In genomic region chr14:34508187-34508840, GRCm38 (mm10) we compare ENCODE assay signal across 10 mouse cellular contexts. TPM values are rescaled to one million over a fixed set of nuclear protein-coding genes. Genes with fewer than 3 reads are reported as not detected.
DNase-seq lines count a peak whose midpoint lies in the region; ATAC-seq and TF ChIP-seq lines count a peak whose summit lies in the region.
"Had no signal": no experiment of that assay in that cellular context is flagged by ENCODE, and none has a peak within 500 bp of the region (broad histone marks: within the 10 kb centered on the region; RNA-seq: fewer than 3 reads in every experiment).

No protein-coding gene starts in this region.

- CTCF ChIA-PET in Patski (lab: Charles Lee) = interaction anchor here (1.1 kb wide), 1 partner anchor 8 kb away, joined by 4 read pairs; no protein-coding TSS in a partner anchor

- 0 out of 2 replicates have a peak, but pooled peaks have one; percentile 22 for ATAC-seq in kidney, embryonic 16.5 days (ENCODE audit: low FRiP score, low TSS enrichment)
- no peak for ATAC-seq in kidney, embryonic 15.5 days (replicated peaks; ENCODE audit: low FRiP score)
- ATAC-seq in Patski = peak; percentile 60
- ATAC-seq in forebrain, embryonic 15.5 days (replicated peaks) = peak; percentile 79
- ATAC-seq in midbrain, embryonic 15.5 days (replicated peaks) = no peak

- no peaks in the 10 kb centered on the region for H3K9me3 ChIP-seq in kidney, embryonic 16.5 days (ENCODE audit: low read length)
- H3K9me3 ChIP-seq in kidney, embryonic 15.5 days (replicated peaks) = no peaks in the 10 kb centered on the region
- H3K9me3 ChIP-seq in forebrain, embryonic 15.5 days = no peaks in the 10 kb centered on the region
- H3K9me3 ChIP-seq in midbrain, embryonic 15.5 days = no peaks in the 10 kb centered on the region

- TF ChIP-seq POLR2A in cerebellum, adult 2 months (IDR thresholded peaks at IDR 0.05; ENCODE audit: borderline replicate concordance, insufficient read depth, low read length) = no peak

- H3K27ac ChIP-seq in kidney, embryonic 16.5 days (ENCODE audit: low read length) = no peak overlapping the region
- no peak overlapping the region for H3K27ac ChIP-seq in kidney, embryonic 15.5 days
- peak overlapping the region; percentile 63 for H3K27ac ChIP-seq in forebrain, embryonic 15.5 days (replicated peaks)
- H3K27ac ChIP-seq in midbrain, embryonic 15.5 days = peak overlapping the region; percentile 38; the same call in 1 of the 2 replicates
- no peak overlapping the region for H3K27ac ChIP-seq in cerebellum, adult 2 months (ENCODE audit: insufficient read depth, low read length)
- H3K27ac ChIP-seq in layer of hippocampus, adult 2 months = no peak overlapping the region
- H3K27ac ChIP-seq: macrophage had no signal

- POLR2A ChIA-PET in Patski (lab: Charles Lee) = no interaction called here

- H3K4me2 ChIP-seq in kidney, embryonic 16.5 days (replicated peaks; ENCODE audit: low read depth, low read length) = no peak overlapping the region
- no peak overlapping the region for H3K4me2 ChIP-seq in kidney, embryonic 15.5 days
- H3K4me2 ChIP-seq in forebrain, embryonic 15.5 days (replicated peaks) = no peak overlapping the region
- H3K4me2 ChIP-seq in midbrain, embryonic 15.5 days = no peak overlapping the region

- 41% methylated on average over 4 of the region's 4 CpGs for WGBS in kidney, embryonic 16.5 days
- WGBS in kidney, embryonic 15.5 days = 35% methylated on average over 4 of the region's 4 CpGs
- 25% methylated on average over 4 of the region's 4 CpGs for WGBS in forebrain, embryonic 15.5 days
- WGBS in midbrain, embryonic 15.5 days = 23% methylated on average over 4 of the region's 4 CpGs
- 69% methylated on average over 4 of the region's 4 CpGs for WGBS in cerebellum, adult 2 months

- no peak overlapping the region for H3K9ac ChIP-seq in kidney, embryonic 16.5 days (replicated peaks; ENCODE audit: low read length)
- no peak overlapping the region for H3K9ac ChIP-seq in kidney, embryonic 15.5 days
- no peak overlapping the region for H3K9ac ChIP-seq in forebrain, embryonic 15.5 days (replicated peaks)
- H3K9ac ChIP-seq in midbrain, embryonic 15.5 days = no peak overlapping the region

- in situ Hi-C loops in Patski (cut with MboI; ENCODE audit: low pct_unique_long_range_greater_than_20kb) = no loop called here

- H3K4me3 ChIP-seq in kidney, embryonic 16.5 days (ENCODE audit: low read length) = no peak overlapping the region
- H3K4me3 ChIP-seq in kidney, embryonic 15.5 days (replicated peaks) = no peak overlapping the region
- H3K4me3 ChIP-seq in forebrain, embryonic 15.5 days = no peak overlapping the region
- no peak overlapping the region for H3K4me3 ChIP-seq in midbrain, embryonic 15.5 days
- no peak overlapping the region for H3K4me3 ChIP-seq in cerebellum, adult 2 months (replicated peaks; ENCODE audit: insufficient read depth, low read depth, low read length)
- no peak overlapping the region for H3K4me3 ChIP-seq in layer of hippocampus, adult 2 months

- TF ChIP-seq CTCF in Patski (IDR thresholded peaks at IDR 0.05) = no peak
- TF ChIP-seq CTCF in cerebellum, adult 2 months (IDR thresholded peaks at IDR 0.05; ENCODE audit: borderline replicate concordance, insufficient read depth, low read depth, low read length) = no peak
- no peak for TF ChIP-seq CTCF in layer of hippocampus, adult 2 months (conservative IDR thresholded peaks at IDR 0.05)

- DNase-seq in Patski (ENCODE audit: low read depth, low spot score) = no peak
- DNase-seq in thymus, postnatal 4 days = no peak
- no peak for DNase-seq in cerebellum, adult 2 months
- no peak for DNase-seq in layer of hippocampus, adult 2 months (ENCODE audit: low spot score in 2 of 2)

- H3K4me1 ChIP-seq in kidney, embryonic 16.5 days (ENCODE audit: insufficient read depth, low read length) = peaks cover 8% of the 10 kb centered on the region
- peaks cover 10% of the 10 kb centered on the region for H3K4me1 ChIP-seq in kidney, embryonic 15.5 days
- H3K4me1 ChIP-seq in forebrain, embryonic 15.5 days = peaks cover 30% of the 10 kb centered on the region
- H3K4me1 ChIP-seq in midbrain, embryonic 15.5 days = peaks cover 20% of the 10 kb centered on the region
- H3K4me1 ChIP-seq in cerebellum, adult 2 months (ENCODE audit: control insufficient read depth, insufficient read depth, low read length) = peaks cover 3% of the 10 kb centered on the region

- H3K27me3 ChIP-seq in kidney, embryonic 16.5 days (ENCODE audit: insufficient read depth, low read length) = no peaks in the 10 kb centered on the region; the same call in 1 of the 2 replicates
- H3K27me3 ChIP-seq in kidney, embryonic 15.5 days = peaks cover 12% of the 10 kb centered on the region
- H3K27me3 ChIP-seq in Patski = no peaks in the 10 kb centered on the region
- no peaks in the 10 kb centered on the region for H3K27me3 ChIP-seq in forebrain, embryonic 15.5 days
- no peaks in the 10 kb centered on the region for H3K27me3 ChIP-seq in midbrain, embryonic 15.5 days (replicated peaks)
- no peaks in the 10 kb centered on the region for H3K27me3 ChIP-seq in cerebellum, adult 2 months (ENCODE audit: control insufficient read depth, insufficient read depth, low read length)

- H3K36me3 ChIP-seq in kidney, embryonic 16.5 days (ENCODE audit: insufficient read depth, low read length) = no peaks in the 10 kb centered on the region
- H3K36me3 ChIP-seq in kidney, embryonic 15.5 days = no peaks in the 10 kb centered on the region
- no peaks in the 10 kb centered on the region for H3K36me3 ChIP-seq in forebrain, embryonic 15.5 days
- no peaks in the 10 kb centered on the region for H3K36me3 ChIP-seq in midbrain, embryonic 15.5 days (replicated peaks)

RNA-seq across cellular contexts. Expression of gene Bmpr1a, which starts 5.2 kb away (rescaled TPM):
- polyA plus RNA-seq in kidney, embryonic 16.5 days (2015; fragmentation: Nextera tagmentation; extraction: Ambion mirVana) = 24.9 and 38.5 TPM in 2 replicates
- 47.3 and 47.7 TPM in 2 replicates for polyA plus RNA-seq in kidney, embryonic 15.5 days (2015; fragmentation: Nextera tagmentation; extraction: Ambion mirVana)
- 53.2 TPM for polyA plus RNA-seq in Patski (2021)
- 23.4 and 24.7 TPM in 2 replicates for polyA plus RNA-seq in forebrain, embryonic 15.5 days (2015; fragmentation: Nextera tagmentation; extraction: Ambion mirVana)
- 15.2 and 17.5 TPM in 2 replicates for polyA plus RNA-seq in midbrain, embryonic 15.5 days (2015; fragmentation: Nextera tagmentation; extraction: Ambion mirVana)
- 23.3 and 24.3 TPM in 2 replicates for polyA plus RNA-seq in cerebellum, adult 2 months (2012; rRNA removed)
- total RNA-seq in layer of hippocampus, adult 2 months (2021) = 10 to 100 TPM; 36.5 to 42.2 TPM

RNA-seq across cellular contexts. Expression of gene 9230112D13Rik, which starts 14.3 kb away (rescaled TPM):
- polyA plus RNA-seq in kidney, embryonic 16.5 days (2015; fragmentation: Nextera tagmentation; extraction: Ambion mirVana) = not detected in 2 replicates
- polyA plus RNA-seq in kidney, embryonic 15.5 days (2015; fragmentation: Nextera tagmentation; extraction: Ambion mirVana) = not detected in 2 replicates
- polyA plus RNA-seq in Patski (2021) = not detected
- not detected in 2 replicates for polyA plus RNA-seq in forebrain, embryonic 15.5 days (2015; fragmentation: Nextera tagmentation; extraction: Ambion mirVana)
- polyA plus RNA-seq in midbrain, embryonic 15.5 days (2015; fragmentation: Nextera tagmentation; extraction: Ambion mirVana) = not detected in 2 replicates
- not detected in 2 replicates for polyA plus RNA-seq in cerebellum, adult 2 months (2012; rRNA removed)
- total RNA-seq in layer of hippocampus, adult 2 months (2021) = not detected
- total RNA-seq: adrenal gland, postnatal 4 days had no signal
- polyA plus RNA-seq: macrophage had no signal

Comparison
In these comparisons a context has a peak if more than half of its experiments do, and no peak if none do; other contexts are left out.
1. ATAC-seq: peak in kidney, embryonic 16.5 days (single experiment), Patski (single experiment) and forebrain, embryonic 15.5 days (single experiment); none in kidney, embryonic 15.5 days (single experiment) and midbrain, embryonic 15.5 days (single experiment).
2. H3K27ac ChIP-seq: peak in forebrain, embryonic 15.5 days (single experiment) and midbrain, embryonic 15.5 days (single experiment); none in kidney, embryonic 16.5 days (single experiment), kidney, embryonic 15.5 days (single experiment), cerebellum, adult 2 months (single experiment) and layer of hippocampus, adult 2 months (single experiment).